Mouse (Mus musculus) right cerebral cortex, adult 2 months (tissue): ENCODE data around the gene Ogt.

Experiments used
- DNase-seq, 2 experiments: peaks; one replicate each; pipeline ENCODE4 v3.0.0; 2021 to 2022; ENCODE audit warnings: low spot score in 2 of 2

The Ogt gene

DNA sequence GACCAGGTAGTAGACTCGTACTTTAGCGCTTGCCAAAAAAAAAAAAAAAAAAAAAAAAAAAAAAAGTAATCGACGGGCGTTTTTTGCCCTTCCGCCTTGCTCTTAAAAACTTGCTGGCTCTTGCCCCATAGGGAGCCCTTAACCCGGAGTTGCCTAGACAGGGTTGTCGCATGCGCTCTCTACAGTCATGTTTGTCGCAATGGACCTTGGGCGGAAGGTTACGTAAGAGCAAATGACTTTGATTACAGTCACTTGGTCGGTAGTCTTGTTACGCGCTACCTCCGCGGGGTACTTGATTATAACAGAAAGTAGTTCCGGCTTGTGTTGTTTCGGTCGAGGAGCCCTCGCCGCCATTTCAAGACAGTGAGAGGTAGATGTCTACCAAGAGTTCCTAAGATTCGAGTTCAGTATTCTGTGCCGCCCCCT, at the start of gene Ogt:
Gene Ogt, plus strand, starts transcription at position 320 of the 426 bp plus-strand sequence.
- DNase-seq, result peak; percentile 92 to 93

DNA sequence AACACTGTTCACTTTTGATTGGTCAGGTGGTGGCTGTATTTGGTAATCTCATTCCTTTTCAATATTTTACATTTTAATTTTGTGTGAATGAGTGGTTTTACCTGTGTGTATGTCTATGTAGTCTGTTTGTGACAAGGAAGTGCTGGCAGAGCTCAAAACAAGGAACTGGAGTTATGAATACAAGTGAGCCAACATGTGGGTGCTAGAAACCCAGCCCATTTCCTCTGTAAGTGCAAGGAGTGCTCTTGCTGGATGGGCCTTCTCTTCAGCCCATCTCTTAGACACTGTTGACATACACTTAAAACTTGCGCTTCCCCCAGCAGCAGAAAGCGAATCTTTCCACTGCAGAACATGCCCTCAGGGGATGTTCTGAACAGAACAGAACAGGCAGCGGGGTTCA, 23.7 kb upstream of the Ogt start:
- no peak for DNase-seq

DNA sequence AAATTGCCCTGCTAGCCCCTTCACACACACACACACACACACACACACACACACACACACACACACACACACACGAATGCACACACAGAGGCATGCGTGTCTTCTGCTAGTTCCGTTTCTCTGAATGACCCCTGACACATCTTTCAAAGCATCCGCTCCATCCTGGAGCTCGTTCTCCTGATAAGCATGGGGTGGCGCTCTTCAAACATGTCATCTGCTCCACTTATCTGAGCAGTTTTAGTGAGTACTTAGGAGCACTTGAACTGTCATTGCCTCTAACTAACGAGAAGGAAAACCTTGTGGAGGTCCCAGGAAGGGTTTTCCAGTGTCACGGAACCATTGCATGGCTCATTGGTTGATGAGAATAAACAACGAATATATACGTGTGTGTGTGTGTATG, 22.0 kb upstream of the Ogt start:
- no peak for DNase-seq

DNA sequence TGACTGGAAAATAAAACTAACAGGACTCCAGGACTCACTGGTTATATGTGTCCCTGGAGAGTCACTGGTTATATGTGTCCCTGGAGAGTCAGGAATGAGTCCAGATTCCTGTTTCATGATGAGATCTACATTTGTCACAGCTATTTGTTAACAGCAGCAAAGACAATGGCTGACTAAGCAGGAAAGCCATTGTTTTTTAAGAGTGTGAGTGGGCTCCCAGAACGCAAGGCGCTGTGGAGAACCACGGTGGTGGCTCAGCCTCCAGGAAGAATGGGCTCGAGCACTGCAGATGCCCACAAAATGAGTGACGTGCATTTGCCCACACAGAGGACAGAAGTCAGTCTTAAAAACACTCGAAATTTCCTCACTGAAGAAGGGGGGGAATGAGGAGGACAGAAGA, 19.5 kb upstream of the Ogt start:
- DNase-seq, result peak in 1 of 2 experiments; percentile 22

DNA sequence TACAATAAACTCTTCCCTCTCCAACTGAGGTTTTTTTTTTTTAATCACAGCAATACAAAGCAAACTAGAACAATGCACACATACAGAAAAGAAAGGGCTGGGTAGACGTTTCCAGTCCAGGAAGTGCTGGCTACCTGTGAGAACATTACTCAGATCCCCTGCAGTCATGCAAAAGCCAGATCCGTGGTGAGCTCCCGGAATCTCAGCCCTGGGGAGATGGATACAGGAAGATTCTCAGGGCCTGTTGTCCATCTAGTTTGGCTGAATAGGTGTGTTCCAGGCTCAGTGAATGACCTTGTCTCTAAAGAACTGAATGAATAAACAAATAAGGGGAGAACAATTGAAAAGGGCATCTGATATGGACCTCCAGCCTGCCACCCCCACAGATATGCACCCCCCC, 17.3 kb upstream of the Ogt start:
- no peak for DNase-seq

DNA sequence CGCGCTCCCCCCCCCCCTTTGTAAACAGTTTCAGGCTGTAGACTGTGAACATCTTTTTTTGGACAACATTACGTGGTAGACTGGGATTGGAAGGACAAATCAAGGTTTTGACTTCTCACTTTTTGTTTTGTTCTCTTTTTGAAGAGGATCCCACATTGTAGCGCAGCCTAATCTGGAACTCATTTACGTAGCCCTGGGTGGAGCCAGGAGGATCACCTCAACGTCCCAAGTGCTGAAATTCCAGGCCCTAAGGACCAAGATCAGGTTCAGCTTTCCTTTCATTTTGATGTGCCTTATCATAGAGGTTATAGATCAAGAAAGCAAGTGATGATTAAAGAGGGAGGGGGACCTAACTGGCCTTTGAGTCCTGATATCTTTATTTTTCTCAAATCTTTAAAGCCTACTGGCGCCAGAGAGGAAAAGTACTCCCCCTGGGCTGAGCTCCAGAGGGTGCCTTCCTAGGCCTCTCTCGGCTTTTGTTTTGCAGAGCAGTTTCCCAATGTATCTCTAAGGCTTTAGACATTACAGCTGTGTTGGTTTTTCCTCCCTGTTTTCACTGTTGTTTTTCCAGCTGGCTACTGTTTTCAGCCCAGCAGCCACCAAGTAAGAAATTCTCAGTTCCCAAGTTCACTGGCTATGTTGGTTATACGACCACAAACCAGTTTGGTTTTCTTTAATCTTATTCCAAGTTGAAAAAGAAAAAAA, 2.9 kb upstream of the Ogt start:
- DNase-seq, result no peak

DNA sequence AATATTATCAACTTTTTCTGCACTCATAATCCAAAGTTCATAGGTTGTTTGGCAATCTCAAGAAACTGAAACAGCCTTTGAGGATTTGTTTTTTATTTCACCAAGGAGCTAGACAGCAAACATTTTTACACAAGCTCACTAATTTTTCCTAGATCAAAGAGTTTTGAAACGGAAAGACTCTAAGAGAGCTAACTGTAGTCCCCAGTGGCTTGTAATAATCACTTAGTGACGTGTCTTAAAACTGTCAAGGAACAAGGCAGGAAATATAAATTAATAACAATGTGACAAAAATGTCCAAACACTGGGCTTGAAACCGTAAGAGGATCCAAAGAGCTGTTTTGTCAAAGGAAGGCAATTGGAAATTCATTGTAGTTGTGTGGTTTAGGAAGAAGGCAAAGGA, 1.0 kb upstream of the Ogt start:
- no peak for DNase-seq

DNA sequence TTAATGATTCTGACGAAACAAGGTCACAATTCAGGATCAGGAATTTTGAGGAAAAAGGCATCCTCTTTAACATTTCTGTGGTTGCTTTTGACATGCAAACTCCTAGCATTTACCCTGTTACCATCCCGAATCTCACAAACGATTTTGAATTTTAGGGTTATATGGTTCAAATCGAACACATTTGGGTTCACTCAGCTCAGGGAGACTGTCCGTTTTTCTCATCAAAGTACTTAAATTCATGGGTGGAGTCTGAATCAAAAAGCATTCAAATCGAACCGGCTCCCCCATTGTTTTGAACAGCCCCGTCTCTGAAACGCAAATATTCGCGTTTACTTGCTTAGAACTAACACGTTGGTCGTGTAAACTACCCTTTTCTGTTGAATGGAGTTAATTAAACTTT, 554 bp upstream of the Ogt start:
- no peak for DNase-seq

DNA sequence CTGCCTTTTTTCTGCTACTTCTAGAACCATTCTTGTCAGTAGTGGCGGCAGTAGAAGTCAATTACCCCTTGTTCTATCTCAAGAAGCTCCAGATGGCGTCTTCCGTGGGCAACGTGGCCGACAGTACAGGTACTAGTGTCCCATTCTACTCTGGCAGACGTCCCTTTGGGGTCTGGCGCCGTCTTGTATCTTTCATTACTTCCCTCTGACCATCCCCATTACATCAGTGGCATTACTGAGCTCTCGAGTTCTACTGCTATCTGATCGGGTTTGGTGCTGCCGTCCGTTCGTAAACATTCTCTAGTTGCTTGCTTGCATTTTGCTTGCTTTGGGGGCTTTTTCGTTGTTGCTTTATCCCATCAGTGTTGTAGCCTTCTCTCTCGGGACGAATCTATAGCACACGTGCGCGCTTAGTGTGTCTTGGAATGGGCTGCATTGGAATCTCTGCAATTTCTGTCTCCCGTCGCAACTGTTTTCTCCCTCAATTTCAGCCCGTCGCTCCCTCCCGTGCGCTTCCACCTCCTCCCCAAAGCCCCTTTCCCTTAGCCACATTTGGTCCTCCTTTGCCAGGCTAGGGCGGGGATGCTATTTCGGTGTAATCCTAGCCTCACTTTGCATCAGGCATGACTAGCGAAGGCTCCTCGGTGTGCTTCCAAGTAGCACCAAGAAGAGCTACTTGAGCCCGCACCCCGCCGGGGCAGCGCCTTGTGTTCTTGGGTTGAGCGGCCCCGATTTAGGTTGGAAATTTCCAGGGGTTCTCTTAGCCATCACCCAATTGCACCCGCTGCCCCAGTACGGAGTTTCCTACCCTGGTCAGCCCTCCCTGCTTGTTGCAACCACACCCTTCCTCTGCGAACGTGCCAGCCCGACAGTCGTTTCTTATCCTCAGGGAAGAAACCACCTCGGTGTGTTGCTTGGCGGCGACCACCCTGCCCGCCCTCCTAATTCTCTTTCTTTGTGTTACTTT, 617 bp downstream of the Ogt start:
- DNase-seq, result peak; percentile 19 to 28

DNA sequence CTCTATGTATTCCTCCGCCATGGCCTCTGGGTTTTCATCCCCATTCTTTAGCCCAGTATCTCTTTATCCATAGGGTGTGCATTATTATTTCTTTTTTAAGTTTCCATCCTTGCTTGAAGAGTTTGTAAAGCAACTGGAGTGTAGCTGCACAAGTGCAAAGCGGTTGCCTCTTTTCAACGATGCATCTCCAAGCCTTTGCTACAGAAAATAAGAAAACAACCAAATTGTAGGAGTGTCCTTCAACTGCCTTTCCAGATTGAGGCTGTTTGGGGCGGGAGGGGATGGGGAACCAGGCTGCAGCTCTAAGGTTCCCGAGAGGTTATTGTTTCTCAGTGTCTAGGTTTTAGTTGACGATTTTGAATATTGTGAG, 1.3 kb downstream of the Ogt start:
- DNase-seq, result no peak

DNA sequence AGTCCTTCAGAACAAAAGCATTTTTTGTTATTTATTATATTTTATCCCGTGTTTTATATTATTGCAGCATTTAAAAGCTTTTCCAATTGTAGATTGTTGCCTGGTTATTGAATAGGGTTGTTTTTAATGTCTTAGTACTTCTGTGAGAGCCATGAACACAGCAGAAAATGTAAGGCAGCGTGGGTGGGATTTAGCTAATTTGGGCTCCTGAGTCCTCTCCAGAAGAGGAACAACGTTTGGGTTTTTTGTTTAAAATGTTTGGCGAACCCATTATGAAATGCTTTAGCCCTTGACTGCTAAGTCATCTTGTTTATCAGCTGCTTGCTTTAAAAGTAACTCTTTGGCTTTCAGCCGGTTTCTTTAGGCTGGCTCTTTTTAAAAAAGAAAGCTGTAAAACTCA, 2.2 kb downstream of the Ogt start:
- peak in 1 of 2 experiments; percentile 14 for DNase-seq

DNA sequence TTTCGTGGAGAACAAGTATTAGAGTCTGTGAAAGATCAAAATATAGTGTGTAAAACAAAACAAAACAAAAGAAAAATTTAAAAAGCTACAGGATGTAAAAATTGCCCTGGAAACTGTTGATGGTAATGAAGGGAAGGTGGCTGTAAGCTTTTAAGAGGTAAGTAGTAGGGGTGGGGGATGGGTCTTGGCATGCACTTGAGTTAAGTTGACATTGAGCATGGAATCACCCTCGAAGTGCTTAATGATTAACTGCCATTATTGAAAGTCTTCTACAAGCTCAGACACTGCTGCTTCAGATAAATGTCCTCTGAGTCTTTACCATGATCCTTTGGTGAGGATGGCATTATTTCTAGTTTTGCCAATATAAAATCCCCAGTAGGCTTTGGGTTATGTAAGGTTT, 5.4 kb downstream of the Ogt start:
- DNase-seq, result no peak

DNA sequence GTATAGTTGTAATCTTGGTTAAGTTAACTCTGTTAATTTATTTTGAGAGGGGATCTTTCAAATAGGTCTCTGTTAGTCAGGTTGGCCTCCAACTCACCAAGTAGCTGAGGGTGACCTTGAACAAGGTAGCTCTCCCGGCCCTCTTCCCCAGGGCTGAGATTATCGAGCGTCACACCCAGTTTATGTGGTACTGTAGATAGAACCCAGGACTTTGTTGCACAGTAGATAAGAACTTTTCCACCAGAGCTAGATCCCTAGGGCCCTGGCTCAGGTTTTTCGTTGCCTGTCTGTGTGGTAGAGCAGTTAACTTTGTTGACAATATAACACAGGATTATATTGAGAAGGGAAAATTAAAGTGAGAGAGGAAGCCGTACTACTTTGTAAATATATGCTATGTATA, 6.8 kb downstream of the Ogt start:
- no peak for DNase-seq

DNA sequence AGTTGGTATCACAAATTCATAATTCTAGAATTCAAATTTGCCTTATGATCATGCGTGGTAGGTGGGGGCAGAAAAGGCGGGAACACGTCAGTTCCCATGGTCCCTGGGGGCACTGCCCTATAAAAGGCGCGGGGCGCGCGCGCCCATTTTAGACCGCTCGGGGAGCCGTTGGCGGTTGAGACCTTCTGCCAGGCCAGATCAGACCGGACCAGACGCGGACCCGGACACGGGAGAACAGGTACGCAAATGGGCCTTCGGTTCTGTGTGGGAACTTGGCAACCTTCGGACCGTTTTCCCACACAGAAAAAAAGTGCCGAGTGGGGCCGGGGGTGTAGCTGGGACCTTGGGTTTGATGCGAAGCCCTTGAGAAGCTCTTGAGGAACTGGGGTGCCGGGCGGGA, 55.8 kb downstream of the Ogt start:
- DNase-seq, result no peak

DNA sequence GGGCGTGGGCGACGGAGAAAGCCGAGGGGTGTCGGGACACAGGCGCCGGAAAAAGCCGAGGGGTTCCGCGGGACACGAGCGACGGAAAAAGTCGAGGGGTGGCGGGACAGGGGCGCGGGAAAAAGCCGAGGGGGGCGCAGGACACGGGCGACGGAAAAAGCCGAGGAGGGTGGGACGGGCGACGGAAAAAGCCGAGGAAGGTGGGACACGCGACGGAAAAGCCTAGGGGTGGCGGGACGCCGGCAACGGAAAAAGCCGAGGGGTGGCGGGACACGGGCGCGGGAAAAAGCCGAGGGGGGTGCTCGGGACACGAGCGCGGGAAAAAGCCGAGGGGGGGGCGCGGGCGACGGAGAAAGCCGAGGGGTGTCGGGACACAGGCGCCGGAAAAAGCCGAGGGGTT, 57.7 kb downstream of the Ogt start:
- no peak for DNase-seq

DNA sequence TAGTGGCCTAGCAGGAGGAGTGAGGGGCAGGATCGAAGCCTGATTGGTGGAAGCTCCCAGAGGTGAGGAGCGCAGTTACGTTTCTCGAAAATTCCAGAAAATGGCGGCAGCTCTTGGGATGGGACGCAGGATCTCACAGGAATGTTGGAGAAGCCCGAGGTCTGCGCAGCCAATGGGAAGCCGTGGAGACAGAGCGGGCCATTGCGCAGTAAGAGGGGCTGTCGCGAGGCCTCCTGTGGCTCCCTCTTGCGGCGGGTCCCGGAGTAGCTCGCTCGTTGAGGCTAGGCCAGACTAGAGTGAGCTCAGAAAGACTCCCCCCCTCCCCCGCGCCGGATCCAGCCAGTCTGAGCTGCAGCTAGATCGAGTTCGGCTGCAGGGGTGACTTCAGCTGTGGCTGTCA, 58.4 kb downstream of the Ogt start:
- DNase-seq, result no peak

DNA sequence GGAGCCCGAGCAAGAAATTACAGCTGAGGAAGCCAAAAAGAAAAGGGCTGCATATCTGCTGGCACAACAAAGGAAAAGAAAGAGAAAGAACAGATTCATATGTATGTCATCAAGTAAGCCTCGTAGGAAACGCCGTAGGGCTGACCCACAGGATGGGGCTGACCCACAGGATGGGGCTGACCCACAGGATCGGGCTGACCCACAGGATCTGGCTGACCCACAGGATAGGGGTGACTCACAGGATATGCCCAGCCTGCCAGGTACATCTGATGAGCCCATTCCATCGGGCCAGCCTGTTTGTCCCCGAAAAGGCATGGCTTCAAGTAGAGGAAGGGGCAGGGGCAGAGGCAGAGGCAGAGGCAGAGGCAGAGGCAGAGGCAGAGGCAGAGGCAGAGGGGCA, 65.3 kb downstream of the Ogt start:
- no peak for DNase-seq

DNA sequence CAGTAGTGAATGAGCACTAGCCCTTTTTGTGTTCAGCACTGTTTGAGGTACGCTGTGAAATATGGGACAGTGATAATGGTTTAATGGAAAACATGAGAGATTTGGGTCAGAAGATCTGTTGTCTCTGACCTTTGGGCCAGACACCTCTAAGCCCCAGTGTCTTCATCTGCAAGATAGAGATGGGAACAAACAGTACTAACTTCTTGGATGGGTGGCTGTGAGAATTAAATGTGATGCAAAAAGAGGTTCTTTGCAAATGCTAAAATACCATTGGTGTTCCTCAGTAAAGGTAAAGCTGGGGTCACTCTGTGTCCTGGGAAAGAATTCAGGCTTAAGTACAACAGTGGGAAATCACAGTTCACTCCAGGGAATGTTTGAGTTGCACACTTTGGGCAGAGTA, 80.5 kb downstream of the Ogt start:
- no peak for DNase-seq

DNA sequence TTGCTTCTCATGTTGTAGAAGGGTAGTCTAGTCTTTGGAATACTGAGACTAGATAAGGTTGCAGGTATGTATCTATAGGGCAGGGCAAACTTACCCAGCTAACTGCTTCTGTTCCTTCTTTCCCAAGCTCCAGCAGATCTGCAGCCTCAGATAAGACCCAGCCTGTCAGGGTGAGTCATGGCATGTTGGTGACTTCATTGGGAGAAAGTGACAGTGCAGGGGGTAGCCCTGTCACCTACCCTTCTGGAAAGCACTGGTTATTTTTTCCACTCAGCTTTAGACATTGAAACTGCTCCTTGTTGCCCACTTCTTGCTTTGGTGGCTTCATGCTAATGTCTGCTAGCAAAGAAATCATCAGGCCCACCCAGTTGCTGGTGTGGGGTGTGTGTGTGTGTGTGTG, 90.2 kb downstream of the Ogt start:
- no peak for DNase-seq

DNA sequence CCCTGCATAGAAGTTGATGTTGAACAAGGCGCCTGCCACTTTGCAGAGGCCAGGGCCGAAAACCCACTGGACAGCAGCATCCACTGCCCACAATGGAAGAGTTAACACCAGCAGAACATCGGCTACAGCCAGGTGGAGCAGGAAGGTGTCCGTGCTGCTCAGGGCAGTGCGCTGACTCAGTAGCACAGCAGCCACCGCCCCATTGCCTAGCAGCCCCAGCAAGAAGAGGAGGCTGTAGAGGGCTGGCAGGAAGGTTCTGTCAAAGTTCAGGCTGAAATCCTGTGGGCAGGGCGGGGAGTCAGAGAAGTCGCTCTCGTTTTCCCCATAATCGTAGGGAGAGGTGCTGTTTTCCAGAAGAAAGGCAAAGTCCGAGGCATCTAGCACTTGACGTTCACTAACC, 92.8 kb downstream of the Ogt start:
- DNase-seq, result no peak

DNA sequence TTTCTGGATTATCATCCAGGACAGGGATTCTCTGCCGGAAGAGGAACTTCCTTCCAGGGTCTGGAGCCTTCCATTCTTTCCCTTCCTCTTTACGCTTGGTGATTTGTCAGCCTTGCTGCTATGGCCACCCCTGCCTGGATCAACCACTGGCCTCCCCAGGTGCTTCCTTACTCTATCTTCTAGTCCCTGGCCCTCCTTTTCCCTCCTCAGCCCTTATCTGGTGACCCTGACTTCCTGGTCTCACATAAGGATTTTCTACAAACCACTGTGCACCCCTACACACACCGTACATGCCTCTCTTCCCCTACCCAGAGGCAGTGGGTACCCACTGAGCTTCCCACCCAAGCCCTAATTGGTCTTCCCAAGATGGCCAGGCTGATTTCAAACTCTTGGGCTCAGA, 93.4 kb downstream of the Ogt start:
- DNase-seq, result no peak

DNA sequence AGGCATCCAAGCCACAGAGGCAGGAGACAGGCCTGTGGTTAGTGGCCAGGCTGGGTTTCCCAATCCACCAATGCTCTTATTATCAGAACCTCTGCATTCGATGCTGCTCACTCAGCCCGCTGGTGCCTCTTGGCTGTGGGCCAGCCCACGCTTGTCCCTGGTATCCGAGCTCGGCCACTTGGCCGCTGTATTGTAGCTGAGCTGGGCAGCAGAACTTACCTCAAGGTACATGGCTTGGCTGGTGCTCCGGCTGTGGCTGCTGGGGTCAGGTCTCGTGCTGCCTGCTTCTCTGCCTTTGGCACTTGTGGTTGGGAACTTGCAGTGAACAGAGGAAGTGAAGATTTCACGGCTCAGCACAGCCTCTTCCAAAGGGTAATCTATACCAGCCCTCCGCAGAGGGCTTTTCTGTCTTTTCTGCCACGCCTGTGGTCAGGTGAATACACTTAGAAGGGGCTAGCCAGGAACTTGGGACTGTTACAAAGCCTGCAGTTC, 94.0 kb downstream of the Ogt start, which contains the start of gene Cxcr3:
Gene Cxcr3, minus strand, starts transcription at position 442 of the 492 bp plus-strand sequence.
- no peak for DNase-seq
